Mouse (Mus musculus) kidney, embryonic 15.5 days (tissue): Measurements from ENCODE around the gene St7. TPM values are rescaled to one million over a fixed set of nuclear protein-coding genes. Genes with fewer than 3 reads are reported as not detected.
A peak's percentile ranks its signal among the peaks of the same experiment; 100 is the strongest.
"Not testable (repeated sequence)": the region's sequence is repeated elsewhere in the genome, so short reads cannot be mapped to it uniquely, and the experiment has no call there.

ENCODE experiments used
- ATAC-seq: fragments of 200-750 bp; cut with Nextera tagmentation; replicated peaks from 2 replicates; pipeline ENCODE4 v1.8.0; 2017; ENCODE audit warnings: moderate TSS enrichment; ENCODE audit not compliant: low FRiP score
- H3K27ac ChIP-seq: fragments of 300-500 bp; sonication (generic); 2 replicates; pipeline ENCODE4 v1.5.1; 2015; ENCODE audit warnings: mild to moderate bottlenecking, inconsistent platforms
- H3K27me3 ChIP-seq: fragments of 300-500 bp; sonication (generic); 2 replicates; pipeline ENCODE4 v1.6.1; 2015; ENCODE audit warnings: inconsistent platforms
- H3K36me3 ChIP-seq: fragments of 300-500 bp; sonication (generic); 2 replicates; pipeline ENCODE4 v1.6.1; 2015; ENCODE audit warnings: inconsistent platforms
- H3K4me1 ChIP-seq: fragments of 300-500 bp; sonication (generic); 2 replicates; pipeline ENCODE4 v1.6.1; 2015; ENCODE audit warnings: inconsistent platforms
- H3K4me2 ChIP-seq: fragments of 300-500 bp; sonication (generic); 2 replicates; pipeline ENCODE4 v1.6.1; 2015; ENCODE audit warnings: moderate library complexity, mild to moderate bottlenecking, inconsistent platforms
- H3K4me3 ChIP-seq: fragments of 300-500 bp; sonication (generic); replicated peaks from 2 replicates; pipeline ENCODE4 v1.5.1; 2015; ENCODE audit warnings: mild to moderate bottlenecking, inconsistent platforms
- H3K9ac ChIP-seq: fragments of 300-500 bp; sonication (generic); 2 replicates; pipeline ENCODE4 v1.6.1; 2015; ENCODE audit warnings: mild to moderate bottlenecking, inconsistent platforms
- H3K9me3 ChIP-seq: fragments of 300-500 bp; sonication (generic); replicated peaks from 2 replicates; pipeline ENCODE4 v1.6.1; 2016; ENCODE audit warnings: inconsistent platforms
- WGBS: fragments of 180-500 bp; shearing (Covaris S2); methylation state at CpG from one replicate; pipeline ENCODE4 v1.1.7; 2015; ENCODE audit warnings: mixed read lengths; 5-methylcytosine and 5-hydroxymethylcytosine counted together
- polyA plus RNA-seq: library from polyadenylated mRNA; unstranded; fragments of >200 nt; fragmentation: Nextera tagmentation; extraction: Ambion mirVana; gene quantifications from 2 replicates; pipeline ENCODE4 v1.2.1, GENCODE M21; 2015

The St7 gene
- polyA plus RNA-seq, 1 experiment from 2014 or later = 20.3 TPM

- no peaks in the 10 kb centered on the region for H3K9me3 ChIP-seq
- no peak overlapping the region for H3K27ac ChIP-seq
- WGBS = 84% methylated on average over 6 of the region's 6 CpGs
- ATAC-seq = no peak
- no peaks in the 10 kb centered on the region for H3K27me3 ChIP-seq
- no peak overlapping the region for H3K4me2 ChIP-seq
- no peak overlapping the region for H3K9ac ChIP-seq
- H3K4me1 ChIP-seq = no peaks in the 10 kb centered on the region
- H3K4me3 ChIP-seq = no peak overlapping the region
- no peaks in the 10 kb centered on the region for H3K36me3 ChIP-seq
Observed at GRCm38 (mm10) chr6:17680266-17680925, 12.3 kb upstream of the St7 start.

- Histone ChIP-seq H3K4me3 (no peak overlapping the region), H3K4me2 (no peak overlapping the region), H3K9ac (no peak overlapping the region), H3K36me3 (no peaks in the 10 kb centered on the region), H3K9me3 (no peaks in the 10 kb centered on the region), H3K4me1 (no peaks in the 10 kb centered on the region), H3K27ac (no peak overlapping the region), H3K27me3 (no peaks in the 10 kb centered on the region)
- 94% methylated on average over 8 of the region's 8 CpGs for WGBS
- no peak; the same call in 1 of the 2 replicates for ATAC-seq
Observed at GRCm38 (mm10) chr6:17681810-17682209, 10.9 kb upstream of the St7 start.

- no peaks in the 10 kb centered on the region for H3K27me3 ChIP-seq
- no peak for ATAC-seq
- H3K4me1 ChIP-seq = peaks cover 9% of the 10 kb centered on the region; the same call in 1 of the 2 replicates
- no peak overlapping the region for H3K9ac ChIP-seq
- 79% methylated on average over 5 of the region's 5 CpGs for WGBS
- no peak overlapping the region for H3K27ac ChIP-seq
- no peak overlapping the region for H3K4me2 ChIP-seq
- H3K9me3 ChIP-seq = no peaks in the 10 kb centered on the region
- H3K4me3 ChIP-seq = no peak overlapping the region
- H3K36me3 ChIP-seq = no peaks in the 10 kb centered on the region
Observed at GRCm38 (mm10) chr6:17688676-17689075, 4.1 kb upstream of the St7 start.

GRCm38 (mm10) chr6:17693726-17694549 lies 1.2 kb downstream of the St7 start:
- peaks cover 10% of the 10 kb centered on the region; the same call in 1 of the 2 replicates for H3K36me3 ChIP-seq
- peak overlapping the region; percentile 82 for H3K4me2 ChIP-seq
- WGBS = under 1% methylated on average over 96 of the region's 97 CpGs
- peak overlapping the region; percentile 82 for H3K4me3 ChIP-seq
- H3K9ac ChIP-seq = peak overlapping the region; percentile 82
- no peaks in the 10 kb centered on the region for H3K27me3 ChIP-seq
- ATAC-seq = peak; percentile 87
- peak overlapping the region; percentile 92 for H3K27ac ChIP-seq
- peaks cover 18% of the 10 kb centered on the region for H3K4me1 ChIP-seq
- H3K9me3 ChIP-seq = no peaks in the 10 kb centered on the region

- ATAC-seq = peak; percentile 85
- peaks cover 10% of the 10 kb centered on the region; the same call in 1 of the 2 replicates for H3K36me3 ChIP-seq
- H3K4me2 ChIP-seq = peak overlapping the region; percentile 82
- H3K27me3 ChIP-seq = no peaks in the 10 kb centered on the region
- 1% methylated on average over 45 of the region's 46 CpGs for WGBS
- no peaks in the 10 kb centered on the region for H3K9me3 ChIP-seq
- peaks cover 18% of the 10 kb centered on the region for H3K4me1 ChIP-seq
- peak overlapping the region; percentile 92 for H3K27ac ChIP-seq
- peak overlapping the region; percentile 82 for H3K9ac ChIP-seq
- peak overlapping the region; percentile 82 for H3K4me3 ChIP-seq
Observed at GRCm38 (mm10) chr6:17694550-17694951, 1.8 kb downstream of the St7 start.

- H3K9ac ChIP-seq = no peak overlapping the region
- no peaks in the 10 kb centered on the region for H3K9me3 ChIP-seq
- no peak overlapping the region for H3K4me2 ChIP-seq
- H3K27me3 ChIP-seq = no peaks in the 10 kb centered on the region
- peaks cover 18% of the 10 kb centered on the region for H3K4me1 ChIP-seq
- no peak overlapping the region for H3K4me3 ChIP-seq
- no peak for ATAC-seq
- H3K36me3 ChIP-seq = peaks cover 10% of the 10 kb centered on the region; the same call in 1 of the 2 replicates
- 56% methylated on average over 5 of the region's 5 CpGs for WGBS
- H3K27ac ChIP-seq = no peak overlapping the region
Observed at GRCm38 (mm10) chr6:17696321-17696734, 3.6 kb downstream of the St7 start.

- ATAC-seq = no peak
- no peaks in the 10 kb centered on the region for H3K9me3 ChIP-seq
- H3K27me3 ChIP-seq = no peaks in the 10 kb centered on the region
- WGBS = 59% methylated on average over 7 of the region's 7 CpGs
- H3K4me1 ChIP-seq = peaks cover 2% of the 10 kb centered on the region
- no peak overlapping the region for H3K27ac ChIP-seq
- H3K4me2 ChIP-seq = no peak overlapping the region
- H3K4me3 ChIP-seq = no peak overlapping the region
- H3K36me3 ChIP-seq = peaks cover 10% of the 10 kb centered on the region; the same call in 1 of the 2 replicates
- no peak overlapping the region for H3K9ac ChIP-seq
Observed at GRCm38 (mm10) chr6:17700936-17701612, 8.3 kb downstream of the St7 start.

- H3K4me1 ChIP-seq, H3K27me3 ChIP-seq, H3K4me3 ChIP-seq, H3K9ac ChIP-seq, H3K9me3 ChIP-seq, H3K27ac ChIP-seq, H3K4me2 ChIP-seq, H3K36me3 ChIP-seq, ATAC-seq: not testable (repeated sequence)
- 93% methylated on average over 1 of the region's 1 CpGs for WGBS
Observed at GRCm38 (mm10) chr6:17704038-17704437, 11.3 kb downstream of the St7 start.

GRCm38 (mm10) chr6:17705973-17706372 lies 13.2 kb downstream of the St7 start:
- no peaks in the 10 kb centered on the region for H3K36me3 ChIP-seq
- H3K9ac ChIP-seq = no peak overlapping the region
- no peaks in the 10 kb centered on the region for H3K27me3 ChIP-seq
- no peak overlapping the region for H3K4me2 ChIP-seq
- 0 out of 2 replicates have a peak, but pooled peaks cover 2% of the 10 kb centered on the region for H3K4me1 ChIP-seq
- H3K4me3 ChIP-seq = no peak overlapping the region
- ATAC-seq = no peak
- 83% methylated on average over 3 of the region's 3 CpGs for WGBS
- H3K27ac ChIP-seq = no peak overlapping the region
- no peaks in the 10 kb centered on the region for H3K9me3 ChIP-seq

GRCm38 (mm10) chr6:17718978-17719377 lies 26.2 kb downstream of the St7 start:
- Histone ChIP-seq H3K9me3 (no peaks in the 10 kb centered on the region), H3K36me3 (no peaks in the 10 kb centered on the region), H3K4me2 (no peak overlapping the region), H3K4me3 (no peak overlapping the region), H3K27me3 (no peaks in the 10 kb centered on the region), H3K9ac (no peak overlapping the region), H3K4me1 (0 out of 2 replicates have a peak, but pooled peaks cover 5% of the 10 kb centered on the region), H3K27ac (no peak overlapping the region)
- 94% methylated on average over 7 of the region's 7 CpGs for WGBS
- no peak for ATAC-seq

- H3K27me3 ChIP-seq = no peaks in the 10 kb centered on the region
- 91% methylated on average over 5 of the region's 5 CpGs for WGBS
- H3K36me3 ChIP-seq = no peaks in the 10 kb centered on the region
- no peak overlapping the region for H3K27ac ChIP-seq
- H3K9ac ChIP-seq = no peak overlapping the region
- 0 out of 2 replicates have a peak, but pooled peaks cover 5% of the 10 kb centered on the region for H3K4me1 ChIP-seq
- ATAC-seq = no peak
- no peak overlapping the region for H3K4me3 ChIP-seq
- H3K4me2 ChIP-seq = no peak overlapping the region
- H3K9me3 ChIP-seq = no peaks in the 10 kb centered on the region
Observed at GRCm38 (mm10) chr6:17719423-17719822, 26.7 kb downstream of the St7 start.

- ATAC-seq = peak; percentile 70
- Histone ChIP-seq H3K36me3 (no peaks in the 10 kb centered on the region), H3K9me3 (no peaks in the 10 kb centered on the region), H3K9ac (no peak overlapping the region), H3K27ac (no peak overlapping the region), H3K4me1 (0 out of 2 replicates have a peak, but pooled peaks cover 5% of the 10 kb centered on the region), H3K27me3 (no peaks in the 10 kb centered on the region), H3K4me2 (no peak overlapping the region), H3K4me3 (no peak overlapping the region)
- WGBS = 63% methylated on average over 6 of the region's 6 CpGs
Observed at GRCm38 (mm10) chr6:17720022-17720421, 27.3 kb downstream of the St7 start.
